Mouse (Mus musculus) embryonic facial prominence, embryonic 13.5 days (tissue): ENCODE results near the gene Ptrhd1. TPM values are rescaled to one million over a fixed set of nuclear protein-coding genes. Genes with fewer than 3 reads are reported as not detected.

Experiments
- ATAC-seq: fragments of 200-750 bp; cut with Nextera tagmentation; 2 replicates; pipeline ENCODE4 v1.8.0; 2017; ENCODE audit warnings: low read depth; ENCODE audit not compliant: insufficient number of reproducible peaks, insufficient read depth, low FRiP score, low TSS enrichment
- H3K27ac ChIP-seq: fragments of 300-500 bp; sonication (generic); 2 replicates; pipeline ENCODE4 v1.5.1; 2015; ENCODE audit warnings: moderate library complexity, mild to moderate bottlenecking, inconsistent platforms
- H3K27me3 ChIP-seq: fragments of 300-500 bp; sonication (generic); 2 replicates; pipeline ENCODE4 v1.6.1; 2015; ENCODE audit warnings: mild to moderate bottlenecking, inconsistent platforms
- H3K36me3 ChIP-seq: fragments of 300-500 bp; sonication (generic); 2 replicates; pipeline ENCODE4 v1.6.1; 2015; ENCODE audit warnings: mild to moderate bottlenecking, inconsistent platforms
- H3K4me1 ChIP-seq: fragments of 300-500 bp; sonication (generic); 2 replicates; pipeline ENCODE4 v1.6.1; 2015; ENCODE audit warnings: inconsistent platforms
- H3K4me2 ChIP-seq: fragments of 300-500 bp; sonication (generic); 2 replicates; pipeline ENCODE4 v1.6.1; 2015; ENCODE audit warnings: moderate library complexity, mild to moderate bottlenecking, inconsistent platforms
- H3K4me3 ChIP-seq: fragments of 300-500 bp; sonication (generic); 2 replicates; pipeline ENCODE4 v1.5.1; 2015; ENCODE audit warnings: mild to moderate bottlenecking, inconsistent platforms
- H3K9ac ChIP-seq: fragments of 300-500 bp; sonication (generic); 2 replicates; pipeline ENCODE4 v1.6.1; 2015; ENCODE audit warnings: mild to moderate bottlenecking, inconsistent platforms
- H3K9me3 ChIP-seq: fragments of 300-500 bp; sonication (generic); 2 replicates; pipeline ENCODE4 v1.6.1; 2016; ENCODE audit warnings: inconsistent platforms
- WGBS: fragments of 180-500 bp; shearing (Covaris S2); methylation state at CpG from one replicate; pipeline ENCODE4 v1.1.7; 2015; ENCODE audit warnings: mixed read lengths; 5-methylcytosine and 5-hydroxymethylcytosine counted together
- polyA plus RNA-seq: library from polyadenylated mRNA; unstranded; fragments of >200 nt; fragmentation: Nextera tagmentation; extraction: Ambion mirVana; gene quantifications from 2 replicates; pipeline ENCODE4 v1.2.1, GENCODE M21; 2015

Ptrhd1 gene
- polyA plus RNA-seq: 5.0 and 5.5 TPM in 2 replicates

DNA sequence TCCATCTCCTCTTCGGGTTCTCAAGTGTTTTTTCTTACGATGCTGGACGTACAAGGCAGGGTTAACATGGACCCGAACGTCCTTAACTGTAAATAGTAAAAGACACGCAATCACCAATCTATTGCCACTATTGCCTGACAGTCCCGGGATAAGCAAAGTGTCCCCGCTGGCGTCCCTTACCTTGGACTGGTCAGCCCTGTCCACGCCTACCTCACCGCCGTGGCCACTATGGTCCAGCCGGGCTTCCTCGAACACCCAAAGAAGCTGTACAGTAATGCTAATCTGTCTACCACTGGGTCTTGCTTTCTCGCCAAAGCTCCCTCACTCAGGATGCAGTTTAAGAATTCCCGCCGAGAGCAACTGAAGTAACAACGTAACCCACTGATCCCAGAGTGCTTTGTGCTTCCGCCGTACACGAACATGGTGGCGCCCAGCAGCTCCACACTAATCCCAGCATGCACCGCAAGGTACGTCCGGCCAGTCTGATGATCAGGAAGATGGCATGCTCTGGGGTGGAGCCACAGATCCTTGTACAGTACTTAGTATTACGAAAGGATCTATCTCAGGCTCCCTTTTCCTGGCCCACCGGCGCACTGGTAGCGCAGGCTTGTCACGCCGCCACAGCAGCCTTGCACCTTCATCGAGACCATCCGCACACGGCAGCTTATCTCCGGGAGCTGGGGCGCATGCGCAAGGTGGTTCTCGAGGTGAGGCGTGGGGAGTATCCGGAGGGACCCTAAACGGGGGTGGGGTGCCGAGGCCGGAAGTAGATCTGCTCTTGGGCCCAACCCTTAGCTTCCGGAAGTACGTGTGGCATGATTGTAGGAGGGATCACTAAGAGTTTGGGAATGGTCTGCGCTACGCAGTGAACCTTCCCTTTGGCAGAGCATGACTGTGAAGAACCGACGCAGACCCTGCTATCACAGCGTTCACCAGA, at the start of gene Ptrhd1, which contains the start of gene Cenpo:
Ptrhd1 (plus strand) TSS at position 456 of the 937 bp plus-strand sequence.
Cenpo (minus strand) TSS at position 723 of the 937 bp plus-strand sequence.
- H3K36me3 ChIP-seq: peaks cover 27% of the 10 kb centered on the region
- no peaks in the 10 kb centered on the region for H3K27me3 ChIP-seq
- H3K4me1 ChIP-seq: peaks cover 15% of the 10 kb centered on the region
- H3K4me2 ChIP-seq: peak within 1 kb of the TSS; percentile 77
- ATAC-seq: peak; percentile 98
- H3K9ac ChIP-seq: peak within 1 kb of the TSS; percentile 79
- no peaks in the 10 kb centered on the region for H3K9me3 ChIP-seq
- H3K27ac ChIP-seq: peak within 1 kb of the TSS; percentile 98
- peak within 1 kb of the TSS; percentile 78 for H3K4me3 ChIP-seq
- WGBS: under 1% methylated on average over 50 of the region's 50 CpGs

DNA sequence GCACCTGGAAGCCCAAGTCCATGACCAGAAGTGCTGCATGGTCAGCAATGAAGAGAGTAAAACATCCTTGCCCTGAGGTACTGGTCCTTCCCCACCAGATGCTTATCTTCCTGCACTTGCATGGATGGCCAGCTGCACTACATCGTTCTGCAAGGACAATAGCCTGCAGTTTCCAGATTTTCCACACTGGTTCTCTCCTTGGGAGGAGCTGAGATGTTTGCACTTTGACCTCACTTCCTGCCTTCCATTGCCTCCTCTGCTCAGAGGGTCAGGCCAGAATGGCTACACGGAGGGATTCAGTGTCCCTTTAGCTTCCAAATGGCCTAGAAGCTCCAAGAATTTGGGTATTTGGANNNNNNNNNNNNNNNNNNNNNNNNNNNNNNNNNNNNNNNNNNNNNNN, 49.2 kb upstream of the Ptrhd1 start:
- no peak for ATAC-seq
- peaks cover 12% of the 10 kb centered on the region for H3K4me1 ChIP-seq
- no peak overlapping the region for H3K4me3 ChIP-seq
- H3K27me3 ChIP-seq: no peaks in the 10 kb centered on the region
- WGBS: 25% methylated on average over 2 of the region's 2 CpGs
- H3K9me3 ChIP-seq: no peaks in the 10 kb centered on the region
- peaks cover 6% of the 10 kb centered on the region; the same call in 1 of the 2 replicates for H3K36me3 ChIP-seq
- no peak overlapping the region for H3K27ac ChIP-seq
- H3K9ac ChIP-seq: no peak overlapping the region
- no peak overlapping the region for H3K4me2 ChIP-seq

- Histone ChIP-seq H3K36me3 (peaks cover 11% of the 10 kb centered on the region; the same call in 1 of the 2 replicates), H3K27me3 (no peaks in the 10 kb centered on the region), H3K9ac (no peak overlapping the region), H3K4me2 (no peak overlapping the region), H3K9me3 (no peaks in the 10 kb centered on the region), H3K4me1 (peaks cover 30% of the 10 kb centered on the region), H3K27ac (peak overlapping the region; percentile 75), H3K4me3 (no peak overlapping the region)
- WGBS: 27% methylated on average over 14 of the region's 14 CpGs
- ATAC-seq: no peak
These were observed 45.4 kb upstream of the Ptrhd1 start for GRCm38 (mm10) chr12:4188171-4189059.

GRCm38 (mm10) chr12:4189060-4189447, 44.8 kb upstream of the Ptrhd1 start:
- no peak for ATAC-seq
- Histone ChIP-seq H3K4me1 (peaks cover 36% of the 10 kb centered on the region), H3K27ac (no peak overlapping the region), H3K9ac (no peak overlapping the region), H3K36me3 (peaks cover 14% of the 10 kb centered on the region), H3K27me3 (no peaks in the 10 kb centered on the region), H3K4me2 (no peak overlapping the region), H3K9me3 (no peaks in the 10 kb centered on the region), H3K4me3 (no peak overlapping the region)
- 43% methylated on average over 5 of the region's 5 CpGs for WGBS

DNA sequence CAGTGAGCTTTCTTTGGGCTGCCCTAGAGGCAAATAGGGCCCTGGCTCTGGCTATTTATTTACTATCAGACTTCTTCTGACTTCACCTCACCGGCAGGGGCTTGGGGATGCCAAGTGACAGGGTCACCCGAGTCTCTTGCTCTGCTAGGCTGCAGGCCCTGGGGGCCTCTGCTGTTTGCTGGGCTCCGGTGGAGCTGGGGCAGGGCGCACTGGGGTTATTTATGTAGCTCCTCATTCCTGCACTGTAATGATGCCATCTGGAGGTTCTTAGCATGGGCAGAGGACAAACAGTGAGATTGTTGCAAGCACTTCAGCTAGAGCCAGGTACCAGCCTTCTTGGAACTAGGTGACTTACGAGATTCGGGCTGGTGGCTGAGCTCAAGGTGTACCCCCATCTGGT, 41.3 kb upstream of the Ptrhd1 start:
- peak overlapping the region; percentile 55 for H3K27ac ChIP-seq
- H3K9ac ChIP-seq: no peak overlapping the region
- ATAC-seq: no peak
- peaks cover 41% of the 10 kb centered on the region for H3K36me3 ChIP-seq
- no peak overlapping the region for H3K4me3 ChIP-seq
- no peak overlapping the region for H3K4me2 ChIP-seq
- no peaks in the 10 kb centered on the region for H3K27me3 ChIP-seq
- H3K9me3 ChIP-seq: no peaks in the 10 kb centered on the region
- peaks cover 37% of the 10 kb centered on the region for H3K4me1 ChIP-seq
- WGBS: 46% methylated on average over 6 of the region's 6 CpGs

- peak overlapping the region; percentile 55 for H3K27ac ChIP-seq
- no peaks in the 10 kb centered on the region for H3K27me3 ChIP-seq
- 33% methylated on average over 10 of the region's 10 CpGs for WGBS
- H3K4me3 ChIP-seq: no peak overlapping the region
- H3K9ac ChIP-seq: no peak overlapping the region
- H3K36me3 ChIP-seq: peaks cover 46% of the 10 kb centered on the region
- H3K4me1 ChIP-seq: peaks cover 36% of the 10 kb centered on the region
- H3K9me3 ChIP-seq: no peaks in the 10 kb centered on the region
- no peak overlapping the region for H3K4me2 ChIP-seq
- no peak for ATAC-seq
These were observed 40.6 kb upstream of the Ptrhd1 start for GRCm38 (mm10) chr12:4193025-4193740.

GRCm38 (mm10) chr12:4194643-4195042, 39.2 kb upstream of the Ptrhd1 start:
- H3K36me3 ChIP-seq: peaks cover 60% of the 10 kb centered on the region
- no peak for ATAC-seq
- no peaks in the 10 kb centered on the region for H3K9me3 ChIP-seq
- no peak overlapping the region for H3K4me2 ChIP-seq
- H3K4me3 ChIP-seq: no peak overlapping the region
- H3K4me1 ChIP-seq: peaks cover 26% of the 10 kb centered on the region
- 94% methylated on average over 14 of the region's 14 CpGs for WGBS
- no peaks in the 10 kb centered on the region for H3K27me3 ChIP-seq
- no peak overlapping the region for H3K9ac ChIP-seq
- H3K27ac ChIP-seq: no peak overlapping the region

DNA sequence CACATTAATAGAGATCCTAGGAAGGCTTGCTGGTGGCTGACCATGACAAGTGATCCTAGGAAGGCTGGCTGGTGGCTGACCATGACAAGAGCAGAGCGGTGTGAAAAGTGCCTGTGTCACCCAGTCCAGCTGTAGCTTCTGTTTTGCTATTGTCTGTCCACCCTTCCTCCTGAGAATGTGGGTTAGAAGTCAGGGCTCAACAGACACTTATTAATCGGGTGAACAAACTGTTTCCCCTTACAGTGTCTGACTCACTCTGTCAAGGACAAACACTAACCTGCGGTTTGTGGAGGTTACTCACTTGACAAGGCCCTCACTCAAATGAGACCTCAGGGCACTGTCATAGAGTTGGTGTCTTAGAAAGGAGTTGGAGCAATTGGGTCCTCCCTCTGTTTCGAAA, 35.1 kb upstream of the Ptrhd1 start:
- ATAC-seq: no peak
- H3K4me2 ChIP-seq: no peak overlapping the region
- H3K27ac ChIP-seq: no peak overlapping the region
- 88% methylated on average over 4 of the region's 4 CpGs for WGBS
- peaks cover 88% of the 10 kb centered on the region for H3K36me3 ChIP-seq
- H3K4me1 ChIP-seq: peaks cover 4% of the 10 kb centered on the region
- H3K27me3 ChIP-seq: no peaks in the 10 kb centered on the region
- no peaks in the 10 kb centered on the region for H3K9me3 ChIP-seq
- no peak overlapping the region for H3K4me3 ChIP-seq
- no peak overlapping the region for H3K9ac ChIP-seq

DNA sequence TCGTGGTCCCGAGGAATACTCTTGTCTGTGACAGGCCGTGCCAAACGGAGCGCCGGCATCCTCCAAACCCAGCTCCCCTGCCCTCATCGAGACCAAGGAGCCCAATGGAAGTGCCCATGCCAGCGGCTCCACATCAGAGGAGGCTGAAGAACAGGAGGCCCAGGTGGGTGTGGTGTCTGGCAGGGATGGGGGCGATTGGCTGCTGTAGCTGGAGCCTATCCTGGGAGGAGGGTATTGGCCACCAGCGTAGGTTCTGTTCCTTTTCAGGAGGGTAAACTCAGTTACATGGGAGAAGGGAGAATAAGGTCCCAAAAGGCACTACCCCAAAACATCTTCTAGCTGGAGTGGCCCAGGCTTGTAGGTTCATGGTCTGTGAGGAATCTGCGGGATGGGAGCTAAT, 34.6 kb upstream of the Ptrhd1 start:
- Histone ChIP-seq H3K27me3 (no peaks in the 10 kb centered on the region), H3K4me2 (no peak overlapping the region), H3K4me3 (no peak overlapping the region), H3K4me1 (no peaks in the 10 kb centered on the region), H3K9ac (no peak overlapping the region), H3K36me3 (peaks cover 89% of the 10 kb centered on the region), H3K9me3 (no peaks in the 10 kb centered on the region), H3K27ac (no peak overlapping the region)
- 97% methylated on average over 11 of the region's 11 CpGs for WGBS
- no peak for ATAC-seq

GRCm38 (mm10) chr12:4201454-4202200, 32.2 kb upstream of the Ptrhd1 start:
- no peaks in the 10 kb centered on the region for H3K4me1 ChIP-seq
- no peak overlapping the region for H3K4me2 ChIP-seq
- no peak overlapping the region for H3K9ac ChIP-seq
- 83% methylated on average over 13 of the region's 13 CpGs for WGBS
- H3K4me3 ChIP-seq: no peak overlapping the region
- H3K36me3 ChIP-seq: peaks cover 92% of the 10 kb centered on the region
- no peaks in the 10 kb centered on the region for H3K9me3 ChIP-seq
- no peak for ATAC-seq
- no peaks in the 10 kb centered on the region for H3K27me3 ChIP-seq
- H3K27ac ChIP-seq: no peak overlapping the region
